Comparison of ENCODE assay signal across 16 mouse cellular contexts in the genomic region with DNA sequence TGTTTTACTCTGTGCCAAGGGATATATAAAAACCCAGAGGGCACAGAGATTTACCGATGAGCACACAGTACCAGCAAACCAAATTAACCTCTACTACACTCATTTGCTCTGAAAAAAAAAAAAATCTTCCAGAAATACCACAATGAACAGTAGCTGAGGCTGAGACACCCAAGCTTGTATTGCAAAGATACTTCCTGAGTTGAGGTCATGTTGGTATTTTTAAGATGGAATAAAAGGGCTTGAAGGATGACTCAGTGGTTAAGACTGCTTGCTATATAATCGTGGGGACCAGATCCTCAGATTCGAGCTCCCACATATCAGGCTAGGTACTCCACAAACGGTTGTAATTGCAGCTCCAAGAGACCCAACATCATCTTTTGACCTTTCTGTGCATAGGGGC. TPM values are rescaled to one million over a fixed set of nuclear protein-coding genes. Genes with fewer than 3 reads are reported as not detected.
A peak's percentile ranks its signal among the peaks of the same experiment; 100 is the strongest.
DNase-seq lines count a peak whose midpoint lies in the region; ATAC-seq and TF ChIP-seq lines count a peak whose summit lies in the region.
"Had no signal": no experiment of that assay in that cellular context is flagged by ENCODE, and none has a peak within 500 bp of the region (broad histone marks: within the 10 kb centered on the region; RNA-seq: fewer than 3 reads in every experiment).

No protein-coding gene starts in this region.

- no peak overlapping the region for H3K9ac ChIP-seq in CH12.LX (ENCODE audit: insufficient read depth, low read depth)
- H3K9ac ChIP-seq: embryonic facial prominence, embryonic 15.5 days; heart, embryonic 12.5 days; hindbrain, embryonic 12.5 days had no signal

- ATAC-seq in megakaryocyte progenitor cell, adult 5-6 weeks (replicated peaks; ENCODE audit: poor library complexity), result no peak
- ATAC-seq: forebrain, embryonic 14.5 days had no signal

- peaks cover 58 to 90% of the 10 kb centered on the region in 2 experiments for H3K36me3 ChIP-seq in CH12.LX (replicated peaks in 1 of 2; ENCODE audit: control insufficient read depth in 1 of 2, insufficient read depth in 1 of 2, low read length in 1 of 2)
- H3K36me3 ChIP-seq: embryonic facial prominence, embryonic 15.5 days; hindbrain, embryonic 12.5 days had no signal

- intact Hi-C loops in heart, postnatal 36 days (cut with DNase I), result no loop called here

- no peak for TF ChIP-seq RAD21 in CH12.LX (IDR thresholded peaks at IDR 0.05; ENCODE audit: low read depth, low read length)

- H3K27me3 ChIP-seq in CH12.LX (replicated peaks), result no peaks in the 10 kb centered on the region
- H3K27me3 ChIP-seq: embryonic facial prominence, embryonic 15.5 days; heart, embryonic 12.5 days; hindbrain, embryonic 12.5 days had no signal

- peaks cover 10 to 77% of the 10 kb centered on the region in 2 experiments for H3K4me1 ChIP-seq in CH12.LX (ENCODE audit: control insufficient read depth in 1 of 2, insufficient read depth in 2 of 2)
- H3K4me1 ChIP-seq in olfactory bulb, adult 2 months (ENCODE audit: control insufficient read depth, insufficient read depth, low read length), result peaks cover 15% of the 10 kb centered on the region
- H3K4me1 ChIP-seq: embryonic facial prominence, embryonic 15.5 days; hindbrain, embryonic 12.5 days had no signal

- DNase-seq in heart, adult 11 months, result peak; percentile 68
- DNase-seq in heart, postnatal 36 days, result no peak
- DNase-seq in CH12.LX (ENCODE audit: extremely low read depth), result no peak
- DNase-seq in brain, adult 2 months (ENCODE audit: low read depth, low spot score), result peak; percentile 42
- DNase-seq in right cerebral cortex, postnatal 10 days (ENCODE audit: low spot score in 2 of 2), result no peak
- DNase-seq: adrenal gland, postnatal 10 days; embryo, embryonic 11 days; gastrocnemius, postnatal 14 days had no signal

- TF ChIP-seq POLR2A in CH12.LX (IDR thresholded peaks at IDR 0.05; ENCODE audit: low read depth, low read length), result no peak
- no peak for TF ChIP-seq POLR2A in olfactory bulb, adult 2 months (IDR thresholded peaks at IDR 0.05; ENCODE audit: insufficient read depth, low read depth, low read length)

- in situ Hi-C loops in CH12.LX (cut with MboI; ENCODE audit: low pct_ligation_motif_present, low pct_unique_long_range_greater_than_20kb, low sequenced_read_pairs), result no loop called here

- TF ChIP-seq EP300 in CH12.LX (IDR thresholded peaks at IDR 0.05; ENCODE audit: low read length), result no peak

- no peak for TF ChIP-seq CTCF in CH12.LX (conservative IDR thresholded peaks at IDR 0.05 in 1 of 2, IDR thresholded peaks at IDR 0.05 in 1 of 2; ENCODE audit: low read depth in 2 of 2, low read length in 2 of 2)
- TF ChIP-seq CTCF in olfactory bulb, adult 2 months (IDR thresholded peaks at IDR 0.05; ENCODE audit: insufficient read depth, low read depth, low read length), result no peak

- peaks cover 77% of the 10 kb centered on the region for H3K79me2 ChIP-seq in CH12.LX (replicated peaks; ENCODE audit: control insufficient read depth, extremely low read depth, insufficient read depth, poor library complexity, severe bottlenecking)

- no peaks in the 10 kb centered on the region for H3K9me3 ChIP-seq in CH12.LX (replicated peaks; ENCODE audit: low read length)
- H3K9me3 ChIP-seq: embryonic facial prominence, embryonic 15.5 days; forebrain, embryonic 10.5 days; heart, embryonic 12.5 days; hindbrain, embryonic 12.5 days had no signal

- H3K4me3 ChIP-seq in CH12.LX (replicated peaks in 1 of 3; ENCODE audit: low read depth in 2 of 3, low read length in 2 of 3, poor library complexity in 1 of 3), result no peak overlapping the region
- H3K4me3 ChIP-seq in olfactory bulb, adult 2 months (ENCODE audit: insufficient read depth, low read depth, low read length), result no peak overlapping the region
- H3K4me3 ChIP-seq: embryonic facial prominence, embryonic 15.5 days; erythroblast, embryonic 14.5 days; forebrain, embryonic 10.5 days; heart, embryonic 12.5 days; hindbrain, embryonic 12.5 days had no signal

- 41% methylated on average over 4 of the region's 4 CpGs for WGBS in olfactory bulb, adult 2 months

- dilution Hi-C loops in CH12.LX (cut with MboI; ENCODE audit: extremely low pct_ligation_motif_present, extremely low pct_unique_long_range_greater_than_20kb, low sequenced_read_pairs), result no loop called here

- H3K4me2 ChIP-seq in CH12.LX (ENCODE audit: insufficient read depth, low read depth, poor library complexity, severe bottlenecking), result no peak overlapping the region
- H3K4me2 ChIP-seq: embryonic facial prominence, embryonic 15.5 days; heart, embryonic 12.5 days; hindbrain, embryonic 12.5 days had no signal

- H3K27ac ChIP-seq in CH12.LX (ENCODE audit: insufficient read depth, low read depth), result peak overlapping the region; percentile 11; the same call in 1 of the 2 replicates
- H3K27ac ChIP-seq in olfactory bulb, adult 2 months (ENCODE audit: insufficient read depth, low read depth, low read length), result peak overlapping the region; percentile 77
- H3K27ac ChIP-seq: embryonic facial prominence, embryonic 15.5 days; forebrain, embryonic 10.5 days; hindbrain, embryonic 12.5 days had no signal

TF ChIP-seq in CH12.LX, 34 proteins besides CTCF, POLR2A, EP300 and RAD21:
- no peak for TF ChIP-seq ZKSCAN1 (IDR thresholded peaks at IDR 0.05; ENCODE audit: borderline replicate concordance, low read depth, low read length)
- TF ChIP-seq ETS1 (conservative IDR thresholded peaks at IDR 0.05; ENCODE audit: low read depth, low read length), result 0 out of 2 replicates have a peak, but pooled peaks have one; percentile 12

RNA-seq across cellular contexts. Expression of a gene that starts 24.5 kb away (rescaled TPM):
- total RNA-seq in heart, postnatal 36 days (2021), result 10 to 100 TPM; 49.0 to 65.7 TPM
- total RNA-seq in CH12.LX (2012; rRNA removed) (247 and 417 TPM in 2 replicates), CH12.LX (2014; rRNA removed) (204 and 211 TPM in 2 replicates)
- 239 and 265 TPM in 2 replicates for polyA plus RNA-seq in CH12.LX (2012; ENCODE audit: insufficient read length, low read depth)
- polyA plus RNA-seq in olfactory bulb, adult 2 months (2012; ENCODE audit: insufficient read depth, insufficient read length, low replicate concordance, missing spikeins), result 150 and 420 TPM in 2 replicates
- total RNA-seq in megakaryocyte progenitor cell, adult 5-6 weeks (2015), result 45.2 and 49.0 TPM in 2 replicates
- total RNA-seq in megakaryocyte progenitor cell, adult 5-6 weeks (2017), result 98.1 and 99.4 TPM in 2 replicates

Comparison
In these comparisons a context has a peak if more than half of its experiments do, and no peak if none do; other contexts are left out.
1. DNase-seq: peak in heart, adult 11 months (single experiment) and brain, adult 2 months (single experiment); none in heart, postnatal 36 days (0 of 2), CH12.LX (single experiment) and right cerebral cortex, postnatal 10 days (0 of 2).